Mouse (Mus musculus) liver, embryonic 16.5 days (tissue): Measurements from ENCODE around the gene Rangrf. TPM values are rescaled to one million over a fixed set of nuclear protein-coding genes. Genes with fewer than 3 reads are reported as not detected.

Experiments
- ATAC-seq: fragments of 200-750 bp; cut with Nextera tagmentation; 2 replicates; pipeline ENCODE4 v1.8.0; 2017; ENCODE audit warnings: low read depth, mild to moderate bottlenecking, moderate number of reproducible peaks, moderate library complexity
- H3K27ac ChIP-seq: fragments of 300-500 bp; sonication (generic); 2 replicates; pipeline ENCODE4 v1.5.1; 2014; ENCODE audit warnings: mild to moderate bottlenecking, low read length
- H3K27me3 ChIP-seq: fragments of 300-500 bp; sonication (generic); 2 replicates; pipeline ENCODE4 v1.6.1; 2014; ENCODE audit warnings: low read depth, low read length, mixed read lengths; ENCODE audit not compliant: control insufficient read depth, insufficient read depth
- H3K36me3 ChIP-seq: fragments of 300-500 bp; sonication (generic); 2 replicates; pipeline ENCODE4 v1.6.1; 2014; ENCODE audit warnings: mild to moderate bottlenecking; ENCODE audit not compliant: control insufficient read depth, insufficient read depth
- H3K4me1 ChIP-seq: fragments of 300-500 bp; sonication (generic); 2 replicates; pipeline ENCODE4 v1.6.1; 2014; ENCODE audit warnings: low read depth, low read length, mixed read lengths; ENCODE audit not compliant: control insufficient read depth
- H3K4me2 ChIP-seq: fragments of 300-500 bp; sonication (generic); 2 replicates; pipeline ENCODE4 v1.6.1; 2014; ENCODE audit warnings: low read depth, low read length, mixed read lengths
- H3K4me3 ChIP-seq: fragments of 300-500 bp; sonication (generic); 2 replicates; pipeline ENCODE4 v1.5.1; 2014; ENCODE audit warnings: low read depth, mild to moderate bottlenecking, low read length
- H3K9ac ChIP-seq: fragments of 300-500 bp; sonication (generic); 2 replicates; pipeline ENCODE4 v1.6.1; 2014; ENCODE audit warnings: low read depth, low read length
- H3K9me3 ChIP-seq: fragments of 300-500 bp; sonication (generic); replicated peaks from 2 replicates; pipeline ENCODE4 v1.6.1; 2016; ENCODE audit warnings: low read length; ENCODE audit not compliant: control insufficient read depth
- WGBS: fragments of 180-500 bp; shearing (Covaris S2); extraction: QIAGEN DNeasy Blood & Tissue Kit; methylation state at CpG from one replicate; pipeline ENCODE4 v1.1.7; 2014; ENCODE audit not compliant: insufficient replicate concordance; 5-methylcytosine and 5-hydroxymethylcytosine counted together
- polyA plus RNA-seq: library from polyadenylated mRNA; unstranded; fragments of >200 nt; fragmentation: Nextera tagmentation; extraction: Ambion mirVana; gene quantifications from 2 replicates; pipeline ENCODE4 v1.2.1, GENCODE M21; 2015

Gene Rangrf
- polyA plus RNA-seq, 1 experiment from 2014 or later: 16.3 TPM

- ATAC-seq: no peak
- 29% methylated on average over 13 of the region's 13 CpGs for WGBS
- no peak overlapping the region for H3K4me3 ChIP-seq
- no peaks in the 10 kb centered on the region for H3K4me1 ChIP-seq
- no peak overlapping the region for H3K4me2 ChIP-seq
- H3K9ac ChIP-seq: no peak overlapping the region
- no peak overlapping the region for H3K27ac ChIP-seq
- H3K36me3 ChIP-seq: no peaks in the 10 kb centered on the region
- H3K9me3 ChIP-seq: no peaks in the 10 kb centered on the region
- peaks cover 39% of the 10 kb centered on the region for H3K27me3 ChIP-seq
Observed at GRCm38 (mm10) chr11:68956697-68957096, 18.3 kb downstream of the Rangrf start.

GRCm38 (mm10) chr11:68956107-68956506 is 18.9 kb downstream of the Rangrf start:
- ATAC-seq: no peak
- H3K36me3 ChIP-seq: no peaks in the 10 kb centered on the region
- no peaks in the 10 kb centered on the region for H3K9me3 ChIP-seq
- H3K9ac ChIP-seq: no peak overlapping the region
- no peak overlapping the region for H3K4me2 ChIP-seq
- peak overlapping the region; percentile 6; the same call in 1 of the 2 replicates for H3K4me3 ChIP-seq
- H3K27ac ChIP-seq: no peak overlapping the region
- no peaks in the 10 kb centered on the region for H3K4me1 ChIP-seq
- WGBS: 20% methylated on average over 3 of the region's 3 CpGs
- H3K27me3 ChIP-seq: peaks cover 39% of the 10 kb centered on the region

- no peak overlapping the region for H3K9ac ChIP-seq
- no peaks in the 10 kb centered on the region for H3K9me3 ChIP-seq
- 55% methylated on average over 5 of the region's 5 CpGs for WGBS
- H3K4me3 ChIP-seq: no peak overlapping the region
- no peak overlapping the region for H3K4me2 ChIP-seq
- ATAC-seq: no peak
- H3K27me3 ChIP-seq: peaks cover 39% of the 10 kb centered on the region
- H3K27ac ChIP-seq: no peak overlapping the region
- no peaks in the 10 kb centered on the region for H3K4me1 ChIP-seq
- no peaks in the 10 kb centered on the region for H3K36me3 ChIP-seq
Observed at GRCm38 (mm10) chr11:68955473-68955872, 19.5 kb downstream of the Rangrf start.

- H3K4me2 ChIP-seq: peak overlapping the region; percentile 36
- peaks cover 39% of the 10 kb centered on the region for H3K27me3 ChIP-seq
- H3K36me3 ChIP-seq: no peaks in the 10 kb centered on the region
- peak overlapping the region; percentile 10 for H3K4me3 ChIP-seq
- no peaks in the 10 kb centered on the region for H3K9me3 ChIP-seq
- no peak overlapping the region for H3K27ac ChIP-seq
- no peak overlapping the region for H3K9ac ChIP-seq
- no peak for ATAC-seq
- 4% methylated on average over 17 of the region's 17 CpGs for WGBS
- no peaks in the 10 kb centered on the region for H3K4me1 ChIP-seq
Observed at GRCm38 (mm10) chr11:68954408-68954807, 20.6 kb downstream of the Rangrf start.

GRCm38 (mm10) chr11:68953903-68954302 is 21.1 kb downstream of the Rangrf start:
- Histone ChIP-seq H3K4me2 (no peak overlapping the region), H3K4me1 (no peaks in the 10 kb centered on the region), H3K27me3 (peaks cover 39% of the 10 kb centered on the region), H3K9ac (no peak overlapping the region), H3K4me3 (peak overlapping the region; percentile 10), H3K27ac (no peak overlapping the region), H3K9me3 (no peaks in the 10 kb centered on the region), H3K36me3 (no peaks in the 10 kb centered on the region)
- no peak for ATAC-seq
- WGBS: 26% methylated on average over 13 of the region's 13 CpGs

- ATAC-seq: no peak
- whole genome bisulfite sequencing: 49% methylated on average over 12 of the region's 12 CpGs
- H3K4me1 ChIP-seq: no peaks in the 10 kb centered on the region
- H3K4me2 ChIP-seq: no peak overlapping the region
- no peak overlapping the region for H3K4me3 ChIP-seq
- H3K27ac ChIP-seq: no peak overlapping the region
- H3K36me3 ChIP-seq: no peaks in the 10 kb centered on the region
- no peaks in the 10 kb centered on the region for H3K9me3 ChIP-seq
- peaks cover 2% of the 10 kb centered on the region; the same call in 1 of the 2 replicates for H3K27me3 ChIP-seq
- H3K9ac ChIP-seq: no peak overlapping the region
Observed at GRCm38 (mm10) chr11:68947542-68947993, 27.4 kb downstream of the Rangrf start.

- Histone ChIP-seq H3K4me1 (no peaks in the 10 kb centered on the region), H3K27ac (no peak overlapping the region), H3K9me3 (no peaks in the 10 kb centered on the region), H3K4me3 (no peak overlapping the region), H3K27me3 (peaks cover 2% of the 10 kb centered on the region; the same call in 1 of the 2 replicates), H3K4me2 (no peak overlapping the region), H3K9ac (no peak overlapping the region), H3K36me3 (no peaks in the 10 kb centered on the region)
- 37% methylated on average over 16 of the region's 16 CpGs for WGBS
- no peak for ATAC-seq
Observed at GRCm38 (mm10) chr11:68946806-68947440, 28.1 kb downstream of the Rangrf start.

- 65% methylated on average over 4 of the region's 4 CpGs for WGBS
- H3K4me1 ChIP-seq: no peaks in the 10 kb centered on the region
- no peak overlapping the region for H3K27ac ChIP-seq
- ATAC-seq: no peak
- H3K9me3 ChIP-seq: no peaks in the 10 kb centered on the region
- H3K36me3 ChIP-seq: no peaks in the 10 kb centered on the region
- H3K27me3 ChIP-seq: peaks cover 2% of the 10 kb centered on the region; the same call in 1 of the 2 replicates
- no peak overlapping the region for H3K4me2 ChIP-seq
- no peak overlapping the region for H3K9ac ChIP-seq
- no peak overlapping the region for H3K4me3 ChIP-seq
Observed at GRCm38 (mm10) chr11:68946001-68946400, 29.0 kb downstream of the Rangrf start.

- H3K9ac ChIP-seq: no peak overlapping the region
- no peaks in the 10 kb centered on the region for H3K36me3 ChIP-seq
- peaks cover 2% of the 10 kb centered on the region; the same call in 1 of the 2 replicates for H3K27me3 ChIP-seq
- H3K9me3 ChIP-seq: no peaks in the 10 kb centered on the region
- H3K4me3 ChIP-seq: no peak overlapping the region
- no peak for ATAC-seq
- H3K27ac ChIP-seq: no peak overlapping the region
- H3K4me2 ChIP-seq: no peak overlapping the region
- WGBS: 51% methylated on average over 2 of the region's 2 CpGs
- H3K4me1 ChIP-seq: peaks cover 3% of the 10 kb centered on the region
Observed at GRCm38 (mm10) chr11:68945245-68945644, 29.7 kb downstream of the Rangrf start.
